9 mouse cellular contexts compared by ENCODE assay signal in the genomic region with DNA sequence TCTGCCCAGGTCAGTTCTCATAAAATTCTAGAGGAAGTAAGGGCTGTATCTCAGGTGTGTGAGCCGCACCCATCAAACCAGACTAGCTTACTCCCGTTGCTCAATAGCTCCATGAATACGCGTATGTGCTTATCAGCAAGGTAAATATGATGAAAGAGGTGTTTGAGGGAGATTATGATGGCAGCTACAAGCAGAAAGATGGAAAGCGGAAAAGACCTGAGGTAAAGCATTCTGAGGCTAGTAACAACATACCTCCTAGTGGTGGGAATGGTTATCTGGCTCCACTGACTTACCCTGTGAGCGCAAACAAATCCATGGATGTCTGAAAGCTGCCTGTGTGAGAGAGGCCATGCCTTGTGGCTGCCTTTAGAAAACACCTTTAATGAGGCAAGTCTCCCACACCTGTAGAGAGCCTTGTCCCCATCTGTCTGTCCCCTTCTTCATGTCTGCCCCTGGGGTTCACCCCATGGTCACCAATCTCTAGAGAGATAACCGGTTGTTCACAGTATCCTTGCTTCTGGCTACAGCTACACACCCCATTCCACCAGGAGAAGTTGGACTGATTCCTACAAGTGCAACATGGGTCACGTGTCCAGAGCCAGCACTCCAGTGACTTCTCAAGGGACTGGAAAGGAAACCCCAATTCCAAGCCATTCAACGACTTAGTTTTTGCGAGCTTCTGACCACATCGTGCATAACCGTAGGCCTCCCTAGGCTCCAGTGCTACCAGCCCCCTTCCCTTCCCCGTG. TPM values are rescaled to one million over a fixed set of nuclear protein-coding genes. Genes with fewer than 3 reads are reported as not detected.
A peak's percentile ranks its signal among the peaks of the same experiment; 100 is the strongest.
DNase-seq lines count a peak whose midpoint lies in the region; ATAC-seq lines count a peak whose summit lies in the region.
"Had no signal": no experiment of that assay in that cellular context is flagged by ENCODE, and none has a peak within 500 bp of the region (broad histone marks: within the 10 kb centered on the region; RNA-seq: fewer than 3 reads in every experiment).

No protein-coding gene starts in this region.

- H3K9me3 ChIP-seq in limb, embryonic 11.5 days (ENCODE audit: control insufficient read depth, low read length): no peaks in the 10 kb centered on the region
- no peaks in the 10 kb centered on the region for H3K9me3 ChIP-seq in limb, embryonic 10.5 days (replicated peaks)
- no peaks in the 10 kb centered on the region for H3K9me3 ChIP-seq in intestine, embryonic 14.5 days (ENCODE audit: control insufficient read depth, low read length)
- no peaks in the 10 kb centered on the region for H3K9me3 ChIP-seq in stomach, embryonic 14.5 days (ENCODE audit: control insufficient read depth, low read depth, low read length)
- H3K9me3 ChIP-seq: liver, embryonic 15.5 days had no signal

- H3K27ac ChIP-seq in limb, embryonic 11.5 days (replicated peaks; ENCODE audit: low read depth, low read length): 0 out of 2 replicates have a peak overlapping the region, but pooled peaks have one; percentile 30
- H3K27ac ChIP-seq in limb, embryonic 10.5 days: no peak overlapping the region
- 0 out of 2 replicates have a peak overlapping the region, but pooled peaks have one; percentile 2 for H3K27ac ChIP-seq in intestine, embryonic 14.5 days (ENCODE audit: low read depth)
- H3K27ac ChIP-seq in stomach, embryonic 14.5 days (ENCODE audit: low read length): peak overlapping the region; percentile 33; the same call in 1 of the 2 replicates
- H3K27ac ChIP-seq: liver, embryonic 15.5 days had no signal

- no peaks in the 10 kb centered on the region for H3K27me3 ChIP-seq in limb, embryonic 11.5 days (ENCODE audit: control insufficient read depth, insufficient read depth, low read length)
- H3K27me3 ChIP-seq in limb, embryonic 10.5 days (ENCODE audit: low read depth, poor library complexity, severe bottlenecking): peaks cover 15% of the 10 kb centered on the region
- no peaks in the 10 kb centered on the region for H3K27me3 ChIP-seq in intestine, embryonic 14.5 days (replicated peaks; ENCODE audit: control insufficient read depth, insufficient read depth, low read length)
- no peaks in the 10 kb centered on the region for H3K27me3 ChIP-seq in stomach, embryonic 14.5 days (ENCODE audit: control insufficient read depth, insufficient read depth, low read length)

- no peak for ATAC-seq in limb, embryonic 11.5 days (ENCODE audit: insufficient number of reproducible peaks, low FRiP score, low TSS enrichment, low read depth)
- peak; percentile 84 for ATAC-seq in intestine, embryonic 14.5 days (replicated peaks; ENCODE audit: low FRiP score, low TSS enrichment, low read depth)
- ATAC-seq in stomach, embryonic 14.5 days (ENCODE audit: insufficient number of reproducible peaks, insufficient read depth, low FRiP score, low read depth): peak; percentile 84

- H3K4me3 ChIP-seq in limb, embryonic 11.5 days (ENCODE audit: low read depth, low read length): no peak overlapping the region
- no peak overlapping the region for H3K4me3 ChIP-seq in limb, embryonic 10.5 days
- no peak overlapping the region for H3K4me3 ChIP-seq in intestine, embryonic 14.5 days (ENCODE audit: low read depth, low read length)
- H3K4me3 ChIP-seq in stomach, embryonic 14.5 days (ENCODE audit: low read depth, low read length): no peak overlapping the region
- H3K4me3 ChIP-seq: liver, embryonic 15.5 days had no signal

- H3K9ac ChIP-seq in limb, embryonic 11.5 days (ENCODE audit: low read length): no peak overlapping the region
- H3K9ac ChIP-seq in intestine, embryonic 14.5 days (ENCODE audit: low read length): no peak overlapping the region
- no peak overlapping the region for H3K9ac ChIP-seq in stomach, embryonic 14.5 days (replicated peaks; ENCODE audit: low read depth, low read length)
- H3K9ac ChIP-seq: liver, embryonic 15.5 days had no signal

- 75% methylated on average over 13 of the region's 13 CpGs for WGBS in limb, embryonic 11.5 days
- WGBS in limb, embryonic 10.5 days: 83% methylated on average over 13 of the region's 13 CpGs
- WGBS in intestine, embryonic 14.5 days: 66% methylated on average over 13 of the region's 13 CpGs
- WGBS in stomach, embryonic 14.5 days: 67% methylated on average over 13 of the region's 13 CpGs

- no peak for DNase-seq in limb, embryonic 11.5 days (ENCODE audit: low spot score)
- no peak for DNase-seq in limb, embryonic 10.5 days (ENCODE audit: low spot score)
- peak; percentile 57 for DNase-seq in intestine, embryonic 14.5 days (ENCODE audit: low spot score)
- DNase-seq in kidney, postnatal 36 days: peak; percentile 20 to 23
- DNase-seq in testis, postnatal 10 days (ENCODE audit: low spot score): no peak
- DNase-seq in spleen, adult 18-20 months: no peak
- DNase-seq: right cerebral cortex, postnatal 14 days had no signal

- H3K4me2 ChIP-seq in limb, embryonic 11.5 days (ENCODE audit: low read depth, severe bottlenecking): no peak overlapping the region
- H3K4me2 ChIP-seq in intestine, embryonic 14.5 days (ENCODE audit: low read length): no peak overlapping the region
- H3K4me2 ChIP-seq in stomach, embryonic 14.5 days (replicated peaks; ENCODE audit: low read depth, low read length): no peak overlapping the region
- H3K4me2 ChIP-seq: liver, embryonic 15.5 days had no signal

- H3K4me1 ChIP-seq in limb, embryonic 11.5 days (ENCODE audit: control insufficient read depth, insufficient read depth, low read length): peaks cover 3% of the 10 kb centered on the region; the same call in 1 of the 2 replicates
- H3K4me1 ChIP-seq in limb, embryonic 10.5 days: peaks cover 9% of the 10 kb centered on the region; the same call in 1 of the 2 replicates
- peaks cover 5% of the 10 kb centered on the region; the same call in 1 of the 2 replicates for H3K4me1 ChIP-seq in intestine, embryonic 14.5 days (replicated peaks; ENCODE audit: control insufficient read depth, insufficient read depth, low read length)
- peaks cover 4% of the 10 kb centered on the region; the same call in 1 of the 2 replicates for H3K4me1 ChIP-seq in stomach, embryonic 14.5 days (ENCODE audit: control insufficient read depth, insufficient read depth, low read length)

- no peaks in the 10 kb centered on the region for H3K36me3 ChIP-seq in limb, embryonic 11.5 days (ENCODE audit: control insufficient read depth, insufficient read depth, low read length)
- H3K36me3 ChIP-seq in limb, embryonic 10.5 days: no peaks in the 10 kb centered on the region
- H3K36me3 ChIP-seq in intestine, embryonic 14.5 days (ENCODE audit: control insufficient read depth, insufficient read depth, low read length): no peaks in the 10 kb centered on the region
- H3K36me3 ChIP-seq in stomach, embryonic 14.5 days (ENCODE audit: control insufficient read depth, insufficient read depth, low read length): no peaks in the 10 kb centered on the region
- H3K36me3 ChIP-seq: liver, embryonic 15.5 days had no signal

RNA-seq across cellular contexts. Expression of a gene that starts 6.1 kb away (rescaled TPM):
- polyA plus RNA-seq in limb, embryonic 11.5 days (2014; fragmentation: Nextera tagmentation; extraction: Ambion mirVana): 94.8 and 106 TPM in 2 replicates
- polyA plus RNA-seq in limb, embryonic 10.5 days (2016; fragmentation: Nextera tagmentation; extraction: Ambion mirVana): 78.5 and 80.8 TPM in 2 replicates
- polyA plus RNA-seq in intestine, embryonic 14.5 days (2014; fragmentation: Nextera tagmentation; extraction: Ambion mirVana): 79.0 and 79.8 TPM in 2 replicates
- polyA plus RNA-seq in stomach, embryonic 14.5 days (2014; fragmentation: Nextera tagmentation; extraction: Ambion mirVana): 81.1 and 87.9 TPM in 2 replicates

RNA-seq across cellular contexts. Expression of a gene that starts 45.2 kb away (rescaled TPM):
- polyA plus RNA-seq in limb, embryonic 11.5 days (2014; fragmentation: Nextera tagmentation; extraction: Ambion mirVana): 27.5 and 31.2 TPM in 2 replicates
- polyA plus RNA-seq in limb, embryonic 10.5 days (2016; fragmentation: Nextera tagmentation; extraction: Ambion mirVana): 25.0 and 30.8 TPM in 2 replicates
- 28.7 and 34.8 TPM in 2 replicates for polyA plus RNA-seq in intestine, embryonic 14.5 days (2014; fragmentation: Nextera tagmentation; extraction: Ambion mirVana)
- 30.3 and 34.6 TPM in 2 replicates for polyA plus RNA-seq in stomach, embryonic 14.5 days (2014; fragmentation: Nextera tagmentation; extraction: Ambion mirVana)

RNA-seq across cellular contexts. Expression of a gene that starts 45.3 kb away (rescaled TPM):
- polyA plus RNA-seq in limb, embryonic 11.5 days (2014; fragmentation: Nextera tagmentation; extraction: Ambion mirVana): 0.31 and 0.39 TPM in 2 replicates
- polyA plus RNA-seq in limb, embryonic 10.5 days (2016; fragmentation: Nextera tagmentation; extraction: Ambion mirVana): 0.18 and 0.31 TPM in 2 replicates
- 0.43 and 0.47 TPM in 2 replicates for polyA plus RNA-seq in intestine, embryonic 14.5 days (2014; fragmentation: Nextera tagmentation; extraction: Ambion mirVana)
- polyA plus RNA-seq in stomach, embryonic 14.5 days (2014; fragmentation: Nextera tagmentation; extraction: Ambion mirVana): 0.73 and 0.74 TPM in 2 replicates

Comparison
In these comparisons a context has a peak if more than half of its experiments do, and no peak if none do; other contexts are left out.
1. DNase-seq: peak in intestine, embryonic 14.5 days (single experiment) and kidney, postnatal 36 days (2 of 2); none in limb, embryonic 11.5 days (single experiment), limb, embryonic 10.5 days (single experiment), testis, postnatal 10 days (single experiment) and spleen, adult 18-20 months (0 of 2).